Mouse (Mus musculus) frontal cortex, postnatal 25 days (tissue): ENCODE results near the gene Rpa1.

ENCODE experiments used
- DNase-seq, 2 experiments: peaks; one replicate each; pipeline ENCODE4 v3.0.0; 2022; ENCODE audit warnings: low spot score in 2 of 2

Rpa1 gene

GRCm38 (mm10) chr11:75262791-75263190 lies 85.3 kb downstream of the Rpa1 start:
- no peak for DNase-seq

DNA sequence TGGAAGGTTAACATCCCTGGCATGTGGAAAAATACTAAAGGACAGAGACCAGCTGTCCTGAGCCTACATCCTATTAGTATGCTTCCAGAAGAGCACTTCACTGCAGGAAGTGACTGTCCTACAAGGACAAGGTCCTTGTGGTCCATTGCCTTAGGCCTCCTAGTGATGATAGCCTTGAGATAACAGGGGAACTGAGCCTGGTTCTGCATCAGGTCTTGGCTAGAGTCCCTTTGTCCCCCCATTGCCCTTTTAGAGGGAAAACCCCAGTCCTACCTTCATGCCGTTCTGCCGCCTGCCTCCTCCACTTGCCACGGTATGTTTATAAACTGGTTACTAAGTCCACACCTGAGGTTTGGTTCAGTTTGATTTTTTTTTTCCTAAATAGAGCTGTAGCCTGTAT lies 85.9 kb downstream of the Rpa1 start:
- DNase-seq: no peak

DNA sequence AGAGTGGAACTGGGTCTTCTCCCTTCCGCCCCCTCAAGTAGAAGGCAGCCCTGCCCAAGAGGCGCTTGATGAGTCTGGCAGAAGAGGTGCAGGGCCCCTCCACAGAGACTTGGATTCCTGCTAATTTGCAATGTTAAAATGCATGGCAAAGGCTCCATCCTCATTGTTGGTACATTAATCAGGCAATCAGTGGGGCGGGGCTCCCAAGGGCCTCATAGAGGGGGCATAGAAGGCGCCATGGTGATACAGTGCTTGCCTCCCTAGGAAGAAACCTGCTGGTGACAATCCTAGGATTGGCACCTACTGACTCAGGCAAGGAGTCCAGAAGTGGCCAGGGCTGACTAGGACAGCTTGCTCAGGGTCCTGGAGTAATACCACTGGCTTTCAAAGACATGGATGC lies 86.4 kb downstream of the Rpa1 start:
- DNase-seq: no peak

- DNase-seq: no peak
Measured at GRCm38 (mm10) chr11:75261016-75261415, 87.1 kb downstream of the Rpa1 start.

DNA sequence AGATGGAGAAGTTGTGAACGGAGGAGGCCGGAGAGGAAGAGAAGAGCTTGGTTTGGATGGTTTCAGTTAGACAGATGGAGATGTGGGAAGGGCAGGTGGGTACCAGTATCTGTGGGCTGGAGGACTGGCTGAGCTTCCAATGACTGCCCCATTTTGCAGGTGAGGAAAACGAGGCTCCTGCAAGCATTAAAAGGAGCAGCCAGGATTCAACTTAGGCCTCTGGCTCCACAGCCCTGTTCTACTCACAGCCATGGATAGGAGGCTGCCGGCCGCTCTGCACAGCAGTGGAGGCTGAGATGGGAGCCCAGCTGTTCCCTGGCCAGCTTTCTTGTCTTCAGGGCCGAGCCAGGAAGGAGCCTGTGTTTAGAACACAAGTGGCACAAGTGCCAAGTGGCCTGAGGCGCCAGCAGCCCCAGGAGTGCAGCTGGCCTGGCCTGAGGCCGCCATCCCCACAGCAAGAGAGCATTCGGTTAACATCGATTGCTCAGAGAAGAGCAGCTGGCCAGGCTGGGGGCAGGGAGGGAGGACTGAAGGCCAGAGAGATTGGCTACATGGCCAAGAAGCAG lies 88.0 kb downstream of the Rpa1 start:
- DNase-seq: no peak

- no peak for DNase-seq
Measured at GRCm38 (mm10) chr11:75259416-75259815, 88.7 kb downstream of the Rpa1 start.

DNA sequence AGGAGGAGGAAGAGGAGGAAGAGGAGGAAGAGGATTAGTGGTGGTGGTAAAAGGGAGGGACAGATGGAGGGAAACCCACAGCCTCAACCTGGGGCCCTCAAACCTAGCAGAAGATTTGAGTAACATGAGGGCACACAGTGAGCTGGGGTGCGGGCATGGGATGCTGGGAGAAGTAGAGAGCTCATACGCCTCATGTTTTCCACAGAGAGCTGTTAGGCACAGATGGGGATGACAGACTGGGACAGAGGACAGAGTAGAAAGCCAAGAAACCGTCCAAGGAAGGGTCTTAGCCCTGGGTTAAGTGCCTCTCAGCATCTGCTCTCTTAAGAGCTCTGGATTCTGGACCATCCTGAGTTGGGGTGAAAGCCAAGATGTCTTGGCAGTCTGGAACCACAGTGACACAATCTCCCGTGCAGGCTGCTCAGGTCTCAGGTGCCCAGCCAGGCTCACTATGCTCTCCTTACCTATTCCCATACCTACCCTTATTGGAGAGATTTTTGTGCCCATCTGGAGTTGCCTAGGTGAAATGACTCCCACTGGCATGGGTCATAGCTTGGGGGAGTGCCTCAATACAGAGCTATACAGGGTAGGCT lies 91.0 kb downstream of the Rpa1 start:
- no peak for DNase-seq

DNA sequence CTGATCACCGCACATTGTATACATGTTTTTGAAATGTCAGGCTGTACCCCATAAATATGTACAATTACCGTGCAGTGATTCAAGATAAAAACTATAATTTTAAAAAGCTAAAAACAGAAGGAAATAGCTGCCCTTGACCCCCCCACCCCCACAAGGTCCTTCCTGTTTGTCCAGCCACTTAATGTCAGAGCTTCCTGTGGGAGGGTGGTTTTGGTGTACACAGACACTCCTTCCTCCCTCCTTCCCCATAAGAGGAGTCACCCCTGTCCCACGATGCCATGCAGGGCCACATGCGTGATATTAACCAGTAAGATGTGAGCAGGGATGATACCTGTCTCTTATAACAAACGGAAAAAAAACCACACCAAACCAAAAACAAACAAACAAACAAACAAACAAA lies 92.8 kb downstream of the Rpa1 start:
- no peak for DNase-seq

- no peak for DNase-seq
Measured at GRCm38 (mm10) chr11:75254252-75254912, 93.7 kb downstream of the Rpa1 start.

- no peak for DNase-seq
Measured at GRCm38 (mm10) chr11:75251557-75252070, 96.5 kb downstream of the Rpa1 start.

- DNase-seq: no peak
Measured at GRCm38 (mm10) chr11:75251006-75251512, 97.1 kb downstream of the Rpa1 start.

- DNase-seq: no peak
Measured at GRCm38 (mm10) chr11:75249588-75249987, 98.5 kb downstream of the Rpa1 start.
